Mouse (Mus musculus): Measurements from ENCODE around the gene Stim2. TPM values are rescaled to one million over a fixed set of nuclear protein-coding genes. Genes with fewer than 3 reads are reported as not detected.

The Stim2 gene
- total and polyA plus RNA-seq, 3 experiments: 11.7 to 18.6 TPM; not detected in 1

DNA sequence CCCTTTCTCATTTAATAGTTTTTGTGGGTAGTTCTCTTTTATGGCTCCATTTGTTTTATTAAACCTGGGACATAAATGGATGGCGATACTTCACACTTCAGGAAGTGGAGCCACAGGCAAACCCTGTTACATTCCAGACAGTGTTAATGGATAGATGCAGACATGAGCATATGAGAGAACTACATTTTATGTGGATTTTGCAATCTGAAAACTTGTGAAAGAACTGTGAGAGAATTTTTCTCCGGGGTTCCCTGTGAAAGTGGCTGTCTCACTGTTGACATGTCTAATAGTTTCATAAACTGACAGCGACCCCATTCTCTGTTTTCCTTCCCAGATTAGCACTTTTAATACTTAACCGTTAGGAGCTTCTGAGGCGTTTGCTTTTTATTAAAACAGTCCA, 2.7 kb downstream of the Stim2 start:
- Histone ChIP-seq H3K9me3 (replicated peaks; ENCODE audit: insufficient read depth, low read length) (no peaks in the 10 kb centered on the region), H3K4me3 (ENCODE audit: control insufficient read depth in 1 of 2, insufficient read depth in 1 of 2, low read depth in 2 of 2, low read length in 2 of 2) (no peak overlapping the region), H3K9ac (ENCODE audit: control insufficient read depth, low read depth, low read length, poor library complexity, severe bottlenecking) (no peak overlapping the region), H3K27ac (ENCODE audit: control insufficient read depth, low read depth, low read length) (no peak overlapping the region), H3K36me3 (ENCODE audit: control insufficient read depth in 1 of 2, insufficient read depth in 2 of 2, low read length in 2 of 2) (peaks cover 0 to 18% of the 10 kb centered on the region in 2 experiments; a peak in 2 of 4 replicates), H3K27me3 (ENCODE audit: control insufficient read depth in 1 of 2, insufficient read depth in 2 of 2, low read length in 2 of 2) (no peaks in the 10 kb centered on the region), H3K79me2 (ENCODE audit: control insufficient read depth, insufficient read depth, low read length, poor library complexity) (peaks cover 35% of the 10 kb centered on the region), H3K4me1 (ENCODE audit: control insufficient read depth in 1 of 2, insufficient read depth in 2 of 2, low read length in 2 of 2) (peaks cover 8 to 9% of the 10 kb centered on the region in 2 experiments; a peak in 3 of 4 replicates)
- no peak for TF ChIP-seq MAX (IDR thresholded peaks at IDR 0.05; ENCODE audit: low read length)
- no peak for TF ChIP-seq BHLHE40 (IDR thresholded peaks at IDR 0.05; ENCODE audit: borderline replicate concordance, low read depth, low read length)
- TF ChIP-seq CHD2 (IDR thresholded peaks at IDR 0.05; ENCODE audit: low read length): no peak
- TF ChIP-seq CTCF (IDR thresholded peaks at IDR 0.05 in 2 of 3, conservative IDR thresholded peaks at IDR 0.05 in 1 of 3; ENCODE audit: control insufficient read depth in 1 of 3, insufficient read depth in 1 of 3, low read depth in 2 of 3, low read length in 3 of 3, poor library complexity in 1 of 3, severe bottlenecking in 1 of 3): no peak
- no peak for TF ChIP-seq TAL1 (IDR thresholded peaks at IDR 0.05; ENCODE audit: low read length)
- no peak for TF ChIP-seq ETS1 (IDR thresholded peaks at IDR 0.05; ENCODE audit: low read depth, low read length)
- TF ChIP-seq TCF12 (IDR thresholded peaks at IDR 0.05; ENCODE audit: low read depth, low read length): no peak
- TF ChIP-seq HCFC1 (IDR thresholded peaks at IDR 0.05; ENCODE audit: low read depth, low read length): no peak
- TF ChIP-seq TBP (IDR thresholded peaks at IDR 0.05; ENCODE audit: low read depth, low read length): no peak
- no peak for TF ChIP-seq NELFE (IDR thresholded peaks at IDR 0.05; ENCODE audit: low read depth, low read length)
- TF ChIP-seq NRF1 (IDR thresholded peaks at IDR 0.05; ENCODE audit: insufficient read depth, low read depth, low read length, poor library complexity, severe bottlenecking): no peak
- no peak for TF ChIP-seq RCOR1 (IDR thresholded peaks at IDR 0.05; ENCODE audit: low read depth, low read length)
- TF ChIP-seq MYB (IDR thresholded peaks at IDR 0.05; ENCODE audit: low read depth, low read length): no peak
- no peak for TF ChIP-seq MXI1 (IDR thresholded peaks at IDR 0.05; ENCODE audit: low read depth, low read length)
- DNase-seq (ENCODE audit: low read depth, low spot score): no peak

GRCm38 (mm10) chr5:54005111-54005864, 7.0 kb downstream of the Stim2 start:
- Histone ChIP-seq H3K27ac (ENCODE audit: control insufficient read depth, low read depth, low read length) (no peak overlapping the region), H3K9ac (ENCODE audit: control insufficient read depth, low read depth, low read length, poor library complexity, severe bottlenecking) (no peak overlapping the region), H3K9me3 (replicated peaks; ENCODE audit: insufficient read depth, low read length) (no peaks in the 10 kb centered on the region), H3K27me3 (ENCODE audit: control insufficient read depth in 1 of 2, insufficient read depth in 2 of 2, low read length in 2 of 2) (no peaks in the 10 kb centered on the region), H3K79me2 (ENCODE audit: control insufficient read depth, insufficient read depth, low read length, poor library complexity) (peaks cover 19% of the 10 kb centered on the region), H3K36me3 (ENCODE audit: control insufficient read depth in 1 of 2, insufficient read depth in 2 of 2, low read length in 2 of 2) (peaks cover 3 to 23% of the 10 kb centered on the region in 2 experiments), H3K4me1 (ENCODE audit: control insufficient read depth in 1 of 2, insufficient read depth in 2 of 2, low read length in 2 of 2) (peaks cover 10 to 14% of the 10 kb centered on the region in 2 experiments; a peak in 3 of 4 replicates), H3K4me3 (ENCODE audit: control insufficient read depth in 1 of 2, insufficient read depth in 1 of 2, low read depth in 2 of 2, low read length in 2 of 2) (no peak overlapping the region)
- TF ChIP-seq NELFE (IDR thresholded peaks at IDR 0.05; ENCODE audit: low read depth, low read length): no peak
- TF ChIP-seq TAL1 (IDR thresholded peaks at IDR 0.05; ENCODE audit: low read length): no peak
- no peak for TF ChIP-seq KAT2A (conservative IDR thresholded peaks at IDR 0.05; ENCODE audit: low read depth, low read length)
- no peak for TF ChIP-seq ZKSCAN1 (IDR thresholded peaks at IDR 0.05; ENCODE audit: low read depth, low read length)
- TF ChIP-seq ZNF384 (IDR thresholded peaks at IDR 0.05; ENCODE audit: low read depth, low read length): no peak
- no peak for TF ChIP-seq RAD21 (IDR thresholded peaks at IDR 0.05; ENCODE audit: low read depth, low read length)
- TF ChIP-seq MAX (IDR thresholded peaks at IDR 0.05; ENCODE audit: low read length): no peak
- TF ChIP-seq MYC (IDR thresholded peaks at IDR 0.05; ENCODE audit: low read depth, low read length): no peak
- no peak for TF ChIP-seq GABPA (IDR thresholded peaks at IDR 0.05; ENCODE audit: low read depth, low read length)
- no peak for TF ChIP-seq BHLHE40 (IDR thresholded peaks at IDR 0.05; ENCODE audit: borderline replicate concordance, low read depth, low read length)
- TF ChIP-seq USF2 (IDR thresholded peaks at IDR 0.05; ENCODE audit: borderline replicate concordance in 1 of 2, insufficient read depth in 1 of 2, low read depth in 1 of 2, low read length in 2 of 2): no peak
- TF ChIP-seq MXI1 (IDR thresholded peaks at IDR 0.05; ENCODE audit: low read depth, low read length): no peak
- TF ChIP-seq JUND (IDR thresholded peaks at IDR 0.05; ENCODE audit: low read depth, low read length): no peak
- TF ChIP-seq UBTF (IDR thresholded peaks at IDR 0.05; ENCODE audit: borderline replicate concordance, insufficient read depth, low read depth, low read length): no peak
- no peak for TF ChIP-seq GATA1 (IDR thresholded peaks at IDR 0.05; ENCODE audit: low read depth, low read length)
- no peak for DNase-seq (ENCODE audit: low read depth, low spot score)

All from MEL (cell line).